Mouse (Mus musculus): Measurements from ENCODE around the gene Gm12695. TPM values are rescaled to one million over a fixed set of nuclear protein-coding genes. Genes with fewer than 3 reads are reported as not detected.

Gm12695 gene
- 1.0 and 1.5 TPM in 2 replicates for polyA plus RNA-seq (2015; fragmentation: Nextera tagmentation; extraction: Ambion mirVana)

GRCm38 (mm10) chr4:96785086-96785485 is at the start of gene Gm12695:
TSS of gene Gm12695 (minus strand) at chr4:96785186.
- no peak for ATAC-seq (ENCODE audit: insufficient number of reproducible peaks, low FRiP score, low TSS enrichment, low read depth)

GRCm38 (mm10) chr4:96825540-96826045 is 40.6 kb upstream of the Gm12695 start:
- Histone ChIP-seq H3K36me3 (no peaks in the 10 kb centered on the region), H3K4me3 (replicated peaks) (no peak overlapping the region), H3K27me3 (no peaks in the 10 kb centered on the region), H3K4me2 (replicated peaks) (no peak overlapping the region), H3K9ac (no peak overlapping the region), H3K9me3 (replicated peaks) (no peaks in the 10 kb centered on the region), H3K27ac (replicated peaks) (no peak overlapping the region), H3K4me1 (no peaks in the 10 kb centered on the region)
- no peak for ATAC-seq (ENCODE audit: insufficient number of reproducible peaks, low FRiP score, low TSS enrichment, low read depth)
- 77% methylated on average over 4 of the region's 4 CpGs for WGBS

More at GRCm38 (mm10) chr4:96785086-96785485, at the start of gene Gm12695:
- WGBS, result 90% methylated on average over 3 of the region's 3 CpGs
- no peak within 1 kb of the TSS for H3K4me2 ChIP-seq (replicated peaks)
- H3K9me3 ChIP-seq (replicated peaks), result no peaks in the 10 kb centered on the region
- H3K4me1 ChIP-seq, result no peaks in the 10 kb centered on the region
- H3K27me3 ChIP-seq, result no peaks in the 10 kb centered on the region
- no peak within 1 kb of the TSS for H3K9ac ChIP-seq
- H3K27ac ChIP-seq (replicated peaks), result no peak within 1 kb of the TSS
- H3K36me3 ChIP-seq, result no peaks in the 10 kb centered on the region
- no peak within 1 kb of the TSS for H3K4me3 ChIP-seq (replicated peaks)

- Histone ChIP-seq H3K4me2 (replicated peaks) (no peak overlapping the region), H3K36me3 (no peaks in the 10 kb centered on the region), H3K27ac (replicated peaks) (no peak overlapping the region), H3K9me3 (replicated peaks) (no peaks in the 10 kb centered on the region), H3K27me3 (no peaks in the 10 kb centered on the region), H3K4me3 (replicated peaks) (no peak overlapping the region), H3K4me1 (no peaks in the 10 kb centered on the region), H3K9ac (no peak overlapping the region)
- WGBS, result 50% methylated on average over 6 of the region's 6 CpGs
- no peak; the same call in 1 of the 2 replicates for ATAC-seq (ENCODE audit: insufficient number of reproducible peaks, low FRiP score, low TSS enrichment, low read depth)
Measured at GRCm38 (mm10) chr4:96806824-96807808, 22.1 kb upstream of the Gm12695 start.

- 24% methylated on average over 7 of the region's 7 CpGs for WGBS
- ATAC-seq (ENCODE audit: insufficient number of reproducible peaks, low FRiP score, low TSS enrichment, low read depth), result no peak
- no peak overlapping the region for H3K27ac ChIP-seq (replicated peaks)
Measured at GRCm38 (mm10) chr4:96799380-96800157, 14.6 kb upstream of the Gm12695 start.

GRCm38 (mm10) chr4:96797583-96797982 is 12.6 kb upstream of the Gm12695 start:
- H3K4me1 ChIP-seq, result no peaks in the 10 kb centered on the region
- no peak overlapping the region for H3K4me2 ChIP-seq (replicated peaks)
- H3K27ac ChIP-seq (replicated peaks), result no peak overlapping the region
- no peaks in the 10 kb centered on the region for H3K9me3 ChIP-seq (replicated peaks)
- no peak overlapping the region for H3K9ac ChIP-seq
- H3K36me3 ChIP-seq, result no peaks in the 10 kb centered on the region
- H3K27me3 ChIP-seq, result no peaks in the 10 kb centered on the region
- no peak overlapping the region for H3K4me3 ChIP-seq (replicated peaks)
- 62% methylated on average over 1 of the region's 1 CpGs for WGBS
- ATAC-seq (ENCODE audit: insufficient number of reproducible peaks, low FRiP score, low TSS enrichment, low read depth), result no peak

More at GRCm38 (mm10) chr4:96799380-96800157, 14.6 kb upstream of the Gm12695 start:
- no peaks in the 10 kb centered on the region for H3K4me1 ChIP-seq
- no peaks in the 10 kb centered on the region for H3K36me3 ChIP-seq
- no peaks in the 10 kb centered on the region for H3K9me3 ChIP-seq (replicated peaks)
- H3K9ac ChIP-seq, result no peak overlapping the region
- no peak overlapping the region for H3K4me2 ChIP-seq (replicated peaks)
- H3K4me3 ChIP-seq (replicated peaks), result no peak overlapping the region
- H3K27me3 ChIP-seq, result no peaks in the 10 kb centered on the region

GRCm38 (mm10) chr4:96791301-96791700 is 6.3 kb upstream of the Gm12695 start:
- Histone ChIP-seq H3K27ac (replicated peaks) (no peak overlapping the region), H3K9ac (no peak overlapping the region), H3K9me3 (replicated peaks) (no peaks in the 10 kb centered on the region), H3K4me2 (replicated peaks) (no peak overlapping the region), H3K4me3 (replicated peaks) (no peak overlapping the region), H3K27me3 (no peaks in the 10 kb centered on the region), H3K4me1 (no peaks in the 10 kb centered on the region), H3K36me3 (no peaks in the 10 kb centered on the region)
- ATAC-seq (ENCODE audit: insufficient number of reproducible peaks, low FRiP score, low TSS enrichment, low read depth), result no peak

GRCm38 (mm10) chr4:96789905-96790304 is 4.9 kb upstream of the Gm12695 start:
- H3K9me3 ChIP-seq (replicated peaks), result no peaks in the 10 kb centered on the region
- no peak overlapping the region for H3K4me2 ChIP-seq (replicated peaks)
- no peaks in the 10 kb centered on the region for H3K4me1 ChIP-seq
- ATAC-seq (ENCODE audit: insufficient number of reproducible peaks, low FRiP score, low TSS enrichment, low read depth), result no peak
- no peak overlapping the region for H3K27ac ChIP-seq (replicated peaks)
- H3K4me3 ChIP-seq (replicated peaks), result no peak overlapping the region
- H3K9ac ChIP-seq, result no peak overlapping the region
- 28% methylated on average over 3 of the region's 3 CpGs for WGBS
- H3K36me3 ChIP-seq, result no peaks in the 10 kb centered on the region
- H3K27me3 ChIP-seq, result no peaks in the 10 kb centered on the region

- WGBS, result 22% methylated on average over 7 of the region's 7 CpGs
- no peaks in the 10 kb centered on the region for H3K9me3 ChIP-seq (replicated peaks)
- no peak overlapping the region for H3K4me3 ChIP-seq (replicated peaks)
- no peak overlapping the region for H3K4me2 ChIP-seq (replicated peaks)
- H3K27ac ChIP-seq (replicated peaks), result no peak overlapping the region
- H3K4me1 ChIP-seq, result no peaks in the 10 kb centered on the region
- H3K36me3 ChIP-seq, result no peaks in the 10 kb centered on the region
- H3K27me3 ChIP-seq, result no peaks in the 10 kb centered on the region
- no peak for ATAC-seq (ENCODE audit: insufficient number of reproducible peaks, low FRiP score, low TSS enrichment, low read depth)
- no peak overlapping the region for H3K9ac ChIP-seq
Measured at GRCm38 (mm10) chr4:96786610-96787009, 1.6 kb upstream of the Gm12695 start.

GRCm38 (mm10) chr4:96772966-96773566 is 11.9 kb downstream of the Gm12695 start:
- Histone ChIP-seq H3K9me3 (replicated peaks) (no peaks in the 10 kb centered on the region), H3K27ac (replicated peaks) (no peak overlapping the region), H3K4me2 (replicated peaks) (no peak overlapping the region), H3K9ac (no peak overlapping the region), H3K4me3 (replicated peaks) (no peak overlapping the region), H3K27me3 (no peaks in the 10 kb centered on the region), H3K4me1 (no peaks in the 10 kb centered on the region), H3K36me3 (no peaks in the 10 kb centered on the region)
- ATAC-seq (ENCODE audit: insufficient number of reproducible peaks, low FRiP score, low TSS enrichment, low read depth), result no peak
- WGBS, result 69% methylated on average over 3 of the region's 3 CpGs

GRCm38 (mm10) chr4:96766396-96766998 is 18.5 kb downstream of the Gm12695 start:
- H3K4me1 ChIP-seq, result no peaks in the 10 kb centered on the region
- no peaks in the 10 kb centered on the region for H3K9me3 ChIP-seq (replicated peaks)
- no peaks in the 10 kb centered on the region for H3K36me3 ChIP-seq
- H3K4me2 ChIP-seq (replicated peaks), result no peak overlapping the region
- ATAC-seq (ENCODE audit: insufficient number of reproducible peaks, low FRiP score, low TSS enrichment, low read depth), result peak; percentile 43; the same call in 1 of the 2 replicates
- no peak overlapping the region for H3K4me3 ChIP-seq (replicated peaks)
- H3K27ac ChIP-seq (replicated peaks), result no peak overlapping the region
- no peaks in the 10 kb centered on the region for H3K27me3 ChIP-seq
- H3K9ac ChIP-seq, result no peak overlapping the region
- WGBS, result 59% methylated on average over 2 of the region's 2 CpGs

Data from embryonic facial prominence, embryonic 15.5 days (tissue).